Mouse (Mus musculus) cerebellum, adult 8-10 months (tissue): ENCODE data around the gene Alg2.

Experiments used
- DNase-seq: peaks from one replicate; pipeline ENCODE4 v3.0.0; 2022

Alg2 gene

DNA sequence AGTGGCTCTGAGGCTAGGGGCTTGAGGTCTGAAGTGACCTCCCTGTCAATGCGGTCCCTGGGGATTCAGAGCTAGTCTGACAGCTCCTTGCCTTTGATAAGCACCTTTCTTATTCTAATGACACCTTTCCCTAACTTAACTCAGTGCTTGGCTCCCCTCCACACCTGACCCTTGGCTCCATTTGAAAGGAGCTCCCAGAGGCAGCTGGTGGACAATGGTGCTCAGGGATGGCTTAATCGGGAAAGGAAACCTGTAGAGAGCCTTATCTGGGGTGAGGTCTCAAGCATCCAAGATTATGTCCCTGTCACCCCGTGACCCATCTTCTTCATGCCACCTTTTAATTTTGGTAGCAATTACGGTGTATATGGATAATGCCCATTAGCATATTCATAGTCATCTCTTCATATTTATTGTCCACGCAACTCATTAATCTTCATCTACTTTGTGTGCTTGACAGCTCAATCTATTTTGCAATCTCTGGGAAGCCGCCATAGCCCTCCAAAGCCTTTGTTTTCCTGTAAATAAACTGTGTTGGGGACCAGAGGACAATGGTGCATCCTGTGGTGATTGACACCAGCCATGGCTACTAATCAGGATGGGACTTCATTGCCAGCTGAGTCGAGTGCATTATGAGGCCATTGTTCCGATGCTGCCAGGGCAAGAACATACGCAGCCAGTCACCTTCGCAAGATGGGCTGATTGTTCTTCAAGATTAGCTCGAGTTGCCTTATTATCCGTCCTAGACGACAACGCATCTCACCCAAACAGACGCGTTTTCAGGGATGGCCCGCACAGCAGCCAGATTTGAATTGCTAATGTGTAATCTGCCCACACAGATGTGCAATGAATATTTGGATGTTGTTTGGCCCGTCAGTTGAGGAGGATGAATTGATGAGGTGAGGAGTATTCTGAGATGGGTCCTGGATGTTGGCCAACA is 24.3 kb downstream of the Alg2 start:
- no peak for DNase-seq

DNA sequence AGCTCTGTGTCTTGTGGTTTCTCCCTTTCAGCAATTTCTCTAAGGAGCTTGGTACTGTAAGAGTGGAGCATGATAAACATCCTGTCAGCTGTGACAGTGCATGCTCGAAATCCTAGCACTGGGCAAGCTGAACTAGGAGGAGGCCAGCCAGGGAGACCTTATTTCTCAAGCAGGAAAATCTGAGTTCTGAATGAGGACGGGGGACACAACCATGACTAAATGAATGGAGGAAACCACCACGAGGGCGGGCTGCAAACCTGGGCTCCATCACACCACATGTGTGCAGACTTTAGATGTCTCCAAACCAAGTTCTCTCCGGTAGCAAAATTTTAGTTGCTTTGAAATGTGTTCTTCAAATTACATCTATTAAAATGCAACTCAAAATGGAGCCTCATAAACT is 25.0 kb downstream of the Alg2 start:
- DNase-seq: no peak

- no peak for DNase-seq
These were observed 25.6 kb downstream of the Alg2 start for GRCm38 (mm10) chr4:47448526-47448925.

DNA sequence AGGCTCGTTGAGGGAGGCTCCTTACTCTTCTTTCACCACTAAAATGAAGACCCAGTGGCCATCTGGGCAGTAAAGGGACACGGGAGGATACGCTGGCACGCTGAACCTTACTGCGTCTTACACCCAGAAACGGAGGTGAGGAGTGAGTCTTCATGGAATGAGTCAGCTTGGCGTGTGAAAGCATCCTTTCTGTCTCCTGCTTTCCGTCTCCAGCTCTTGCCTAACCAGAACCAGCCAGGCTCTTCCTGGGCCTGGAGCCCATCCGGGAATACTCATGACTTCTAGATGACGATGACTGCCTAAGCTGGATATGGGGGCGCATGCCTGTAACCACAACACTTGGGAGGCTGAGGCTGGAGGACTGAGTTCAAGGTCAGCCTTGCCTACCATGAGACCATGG is 33.2 kb downstream of the Alg2 start:
- DNase-seq: no peak

- DNase-seq: no peak
These were observed 35.2 kb downstream of the Alg2 start for GRCm38 (mm10) chr4:47438956-47439355.

DNA sequence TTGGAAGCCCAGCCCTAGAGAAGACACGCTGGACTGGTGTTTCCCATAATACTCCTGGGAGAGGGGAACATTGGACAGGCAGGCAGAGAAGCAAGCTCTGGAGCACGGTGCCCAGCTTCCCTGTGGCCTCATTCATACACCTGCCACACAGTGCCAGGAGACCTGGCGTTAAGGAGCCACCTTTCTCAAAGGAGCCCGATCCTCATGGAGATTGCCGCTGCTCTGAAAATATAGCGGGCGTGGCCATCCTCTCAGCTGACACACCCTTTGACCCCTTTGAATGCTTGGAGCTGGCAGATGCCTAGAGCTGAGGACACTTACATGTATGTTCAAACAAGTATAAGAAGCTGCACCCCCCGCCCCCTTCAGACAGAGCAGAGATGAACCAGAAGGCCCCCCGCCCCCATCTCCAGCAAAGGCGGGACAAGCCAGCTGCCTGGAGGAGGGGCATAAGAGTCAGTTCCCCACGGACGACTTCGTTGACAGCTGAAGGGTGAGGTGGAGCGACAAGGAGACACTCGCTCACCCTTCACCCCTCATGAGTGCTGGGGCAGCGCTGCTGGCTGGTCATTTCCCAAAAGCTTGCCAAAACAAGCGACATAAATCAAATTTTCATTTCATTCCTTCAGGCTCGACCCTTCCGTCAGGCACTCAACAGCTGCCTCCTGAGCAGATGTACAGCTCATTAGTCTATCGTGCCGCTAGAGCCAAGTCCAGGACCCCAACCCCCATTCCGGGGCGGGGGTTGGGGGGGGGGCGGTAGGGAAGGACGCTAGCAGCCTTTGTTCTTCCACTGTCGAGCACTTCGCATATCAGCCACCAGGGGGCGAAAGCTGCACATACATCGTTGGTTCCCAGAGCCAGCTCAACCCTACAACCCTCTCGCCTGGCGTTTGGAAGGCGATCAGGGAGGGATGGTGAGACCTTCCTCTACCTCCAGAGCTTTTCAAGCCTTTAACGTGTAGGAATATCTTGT is 36.5 kb downstream of the Alg2 start:
- DNase-seq: peak; percentile 89

- DNase-seq: no peak
These were observed 38.4 kb downstream of the Alg2 start for GRCm38 (mm10) chr4:47435566-47436360.

GRCm38 (mm10) chr4:47435131-47435530 is 39.0 kb downstream of the Alg2 start:
- DNase-seq: no peak

DNA sequence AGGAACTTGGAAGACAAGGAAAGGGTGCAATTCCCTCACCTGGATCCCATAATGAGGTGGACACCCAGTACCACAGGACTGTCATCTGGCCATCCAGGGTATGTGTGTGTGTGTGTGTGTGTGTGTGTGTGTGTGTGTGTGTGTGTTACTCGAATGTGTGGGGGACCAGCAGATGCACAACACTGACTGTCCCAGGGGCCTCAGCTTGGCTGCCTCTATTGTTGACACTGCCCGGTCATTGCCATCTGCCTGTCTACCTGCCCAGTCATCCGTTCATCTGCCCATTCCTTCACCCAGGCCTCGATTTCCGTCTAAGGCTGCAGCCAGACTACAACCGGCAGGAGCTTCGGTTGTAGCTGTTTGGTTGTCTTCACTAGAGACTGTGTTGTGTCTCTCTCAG is 41.4 kb downstream of the Alg2 start:
- DNase-seq: no peak

GRCm38 (mm10) chr4:47431081-47431480 is 43.1 kb downstream of the Alg2 start:
- no peak for DNase-seq

GRCm38 (mm10) chr4:47430557-47430956 is 43.6 kb downstream of the Alg2 start:
- no peak for DNase-seq

DNA sequence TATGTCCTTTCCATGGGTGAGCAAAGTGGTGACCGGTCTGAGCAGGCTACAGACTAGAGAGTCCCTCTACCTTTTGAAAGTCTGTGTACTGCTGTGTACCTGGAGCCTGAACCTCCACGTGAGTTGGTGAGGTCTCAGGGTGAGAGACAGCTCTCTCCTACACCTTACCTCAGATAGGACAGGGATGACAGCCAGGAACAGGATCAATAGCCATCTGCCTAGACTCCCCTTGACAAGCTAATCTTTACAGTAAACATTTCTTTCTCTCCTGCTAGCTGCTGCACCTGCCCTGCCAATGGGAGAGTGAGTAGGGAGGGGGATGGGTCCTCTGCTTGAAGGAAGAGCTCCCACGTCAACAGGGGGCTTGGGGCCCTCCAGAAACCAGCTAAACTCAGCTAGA is 46.5 kb downstream of the Alg2 start:
- DNase-seq: no peak

DNA sequence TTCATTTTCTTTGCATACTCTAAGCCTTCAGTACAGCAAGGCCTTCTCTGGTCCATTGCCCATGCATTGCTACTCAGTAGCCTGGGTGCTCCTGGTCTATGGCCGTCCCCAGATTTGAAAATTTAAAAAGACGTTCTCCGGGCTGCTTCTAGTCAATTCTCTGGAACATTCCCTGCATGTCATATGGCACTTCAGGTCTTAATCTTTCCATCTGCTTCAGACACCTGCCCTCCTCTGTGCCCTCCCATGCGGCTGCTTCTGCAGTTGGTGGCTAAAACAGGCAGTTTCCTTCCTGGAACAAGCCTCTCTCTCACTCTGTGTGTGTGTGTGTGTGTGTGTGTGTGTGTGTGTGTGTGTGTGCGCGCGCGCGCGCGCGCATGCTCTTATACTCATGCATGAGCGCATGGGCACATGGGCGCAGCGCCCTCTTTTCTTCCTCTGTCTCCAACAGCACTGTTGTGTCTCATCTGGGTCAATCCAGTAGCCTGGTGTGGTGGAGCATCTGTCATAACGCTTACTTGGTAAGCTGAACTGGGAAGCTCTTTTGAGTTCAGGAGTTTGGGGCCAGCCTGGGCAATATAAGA is 48.8 kb downstream of the Alg2 start:
- no peak for DNase-seq

GRCm38 (mm10) chr4:47424376-47424775 is 49.8 kb downstream of the Alg2 start:
- no peak for DNase-seq

DNA sequence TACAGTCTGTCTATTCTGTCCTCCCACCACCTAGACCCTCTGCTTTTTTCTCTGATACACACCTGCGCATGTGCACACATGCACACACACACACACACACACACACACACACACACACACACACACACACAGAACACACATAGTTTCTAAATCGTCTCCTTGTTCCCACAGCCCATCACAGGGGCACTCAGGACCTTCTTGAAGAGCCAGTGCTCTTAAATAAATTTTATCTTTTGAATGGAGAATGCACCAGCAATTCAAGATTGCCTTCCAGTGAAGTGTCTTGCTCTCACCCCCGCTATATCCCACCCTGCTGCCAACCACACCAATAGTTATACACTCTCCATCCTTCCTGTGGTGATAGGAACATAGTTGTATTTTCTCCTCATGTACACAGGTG is 51.2 kb downstream of the Alg2 start:
- no peak for DNase-seq

DNA sequence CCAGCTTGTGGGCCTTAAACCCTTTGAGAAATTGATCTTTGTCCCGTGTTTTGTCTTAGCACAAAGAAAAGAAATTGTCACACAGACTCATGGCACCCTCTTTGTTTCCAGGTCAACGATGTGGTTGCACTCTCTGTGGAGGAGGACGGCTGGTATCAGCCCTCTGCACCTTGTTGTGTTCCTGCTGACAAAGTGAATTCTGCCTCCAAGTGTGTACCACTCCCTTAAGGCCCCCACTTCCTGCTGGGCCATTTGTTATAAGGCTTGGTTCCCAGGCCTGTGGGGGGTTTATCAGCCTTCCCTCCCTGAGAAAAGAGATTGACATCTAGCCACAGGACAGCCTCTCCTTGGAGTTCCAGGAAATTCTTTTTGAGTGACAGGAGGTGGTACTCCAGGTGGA is 51.9 kb downstream of the Alg2 start:
- DNase-seq: no peak

GRCm38 (mm10) chr4:47420191-47420590 is 53.9 kb downstream of the Alg2 start:
- no peak for DNase-seq

DNA sequence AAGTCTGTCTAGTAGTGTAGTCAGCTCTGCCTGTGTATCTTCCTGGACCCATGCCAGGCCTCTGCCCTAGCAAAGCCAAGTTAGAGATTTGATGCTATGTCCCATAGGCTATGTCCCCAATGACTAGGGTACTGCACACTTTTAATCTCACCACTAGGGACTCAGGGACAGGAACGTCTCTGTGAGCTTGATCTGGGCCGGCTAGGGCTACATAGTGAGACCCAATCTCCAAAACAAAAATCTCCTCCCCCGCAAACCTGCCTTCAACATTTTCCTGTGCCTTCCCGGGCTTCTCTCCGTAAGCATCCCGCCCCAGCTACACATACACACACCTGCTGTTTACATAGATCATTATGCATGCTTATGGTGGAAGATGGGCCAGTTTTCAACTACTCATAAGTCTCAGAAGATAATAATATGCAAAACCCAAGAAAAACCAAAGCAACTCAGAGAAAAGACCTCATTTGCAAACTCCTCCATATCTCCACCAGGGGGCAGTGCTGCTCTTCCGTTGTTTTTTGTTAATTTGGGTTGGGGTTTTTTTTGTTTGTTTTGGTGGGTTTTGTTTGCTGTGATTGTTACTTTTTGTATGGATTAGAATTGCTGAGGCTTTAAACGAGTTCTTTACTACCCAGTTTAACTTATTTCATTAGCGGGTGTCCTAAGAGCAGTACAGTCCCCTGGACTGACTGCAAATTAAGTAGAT is 54.7 kb downstream of the Alg2 start:
- no peak for DNase-seq

DNA sequence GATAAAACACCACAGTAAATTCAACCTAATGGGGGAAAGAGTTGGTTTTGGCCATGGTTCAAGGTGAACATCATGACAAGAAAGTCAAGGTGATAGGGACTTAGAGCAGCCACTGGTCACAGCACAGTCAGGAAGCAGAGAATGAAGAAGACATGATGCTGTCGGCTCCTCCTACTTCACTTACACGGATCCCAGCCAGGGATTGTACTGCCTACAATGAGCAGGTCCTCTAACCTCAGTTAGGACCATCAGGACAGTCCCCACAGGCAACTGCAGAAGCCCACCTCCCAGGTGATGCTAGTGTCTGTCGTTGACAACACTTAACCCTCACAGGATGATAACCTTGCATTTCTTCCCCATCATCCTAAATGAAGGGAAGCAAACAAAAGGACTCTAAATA is 56.3 kb downstream of the Alg2 start:
- no peak for DNase-seq
